Mouse (Mus musculus) liver, embryonic 12.5 days (tissue): ENCODE data around the gene Got1. TPM values are rescaled to one million over a fixed set of nuclear protein-coding genes. Genes with fewer than 3 reads are reported as not detected.

Experiments
- ATAC-seq: fragments of 200-750 bp; cut with Nextera tagmentation; 2 replicates; pipeline ENCODE4 v1.8.0; 2017; ENCODE audit warnings: moderate number of reproducible peaks, mild to moderate bottlenecking, moderate library complexity
- H3K27ac ChIP-seq: fragments of 300-500 bp; sonication (generic); 2 replicates; pipeline ENCODE4 v1.5.1; 2016; ENCODE audit warnings: mild to moderate bottlenecking
- H3K27me3 ChIP-seq: fragments of 300-500 bp; sonication (generic); replicated peaks from 2 replicates; pipeline ENCODE4 v1.6.1; 2016; ENCODE audit warnings: mild to moderate bottlenecking, moderate library complexity
- H3K36me3 ChIP-seq: fragments of 300-500 bp; sonication (generic); 2 replicates; pipeline ENCODE4 v1.6.1; 2016; ENCODE audit warnings: mild to moderate bottlenecking, moderate library complexity
- H3K4me1 ChIP-seq: fragments of 300-500 bp; sonication (generic); 2 replicates; pipeline ENCODE4 v1.6.1; 2016
- H3K4me2 ChIP-seq: fragments of 300-500 bp; sonication (generic); 2 replicates; pipeline ENCODE4 v1.6.1; 2016; ENCODE audit warnings: mild to moderate bottlenecking, moderate library complexity
- H3K4me3 ChIP-seq: fragments of 300-500 bp; sonication (generic); 2 replicates; pipeline ENCODE4 v1.5.1; 2016; ENCODE audit warnings: mild to moderate bottlenecking, moderate library complexity
- H3K9ac ChIP-seq: fragments of 300-500 bp; sonication (generic); 2 replicates; pipeline ENCODE4 v1.6.1; 2016; ENCODE audit warnings: mild to moderate bottlenecking, moderate library complexity
- H3K9me3 ChIP-seq: fragments of 300-500 bp; sonication (generic); replicated peaks from 2 replicates; pipeline ENCODE4 v1.6.1; 2016; ENCODE audit warnings: mild to moderate bottlenecking, moderate library complexity
- WGBS: fragments of 180-500 bp; shearing (Covaris S2); methylation state at CpG from one replicate; pipeline ENCODE4 v1.1.7; 2016; ENCODE audit not compliant: insufficient replicate concordance; 5-methylcytosine and 5-hydroxymethylcytosine counted together
- polyA plus RNA-seq: library from polyadenylated mRNA; unstranded; fragments of >200 nt; fragmentation: Nextera tagmentation; extraction: Ambion mirVana; gene quantifications from 2 replicates; pipeline ENCODE4 v1.2.1, GENCODE M21; 2016

Got1 gene
- polyA plus RNA-seq, 1 experiment from 2014 or later, result 27.6 TPM

DNA sequence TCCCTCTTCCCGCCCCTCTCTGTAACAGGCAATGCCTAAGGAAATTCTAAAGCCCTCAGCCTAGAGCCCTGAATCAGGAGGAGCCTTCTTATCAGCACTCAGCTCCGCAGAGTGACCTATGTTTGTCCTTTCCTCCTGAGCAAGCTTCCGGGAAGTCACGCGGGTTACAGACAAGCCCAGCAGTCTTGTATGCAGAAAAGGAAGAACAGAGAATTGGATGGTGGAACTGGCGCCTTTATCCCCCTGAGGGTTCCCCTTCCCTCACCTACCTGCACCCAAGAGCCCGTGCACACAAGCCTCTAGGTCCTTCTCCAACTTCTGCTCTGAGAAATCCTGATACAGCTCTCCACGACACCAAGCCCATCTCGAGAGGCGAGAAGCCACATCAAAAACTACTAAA, 4.0 kb downstream of the Got1 start:
- Histone ChIP-seq H3K4me2 (peak overlapping the region; percentile 51), H3K4me3 (no peak overlapping the region), H3K27me3 (no peaks in the 10 kb centered on the region), H3K4me1 (peaks cover 61% of the 10 kb centered on the region), H3K27ac (peak overlapping the region; percentile 45; the same call in 1 of the 2 replicates), H3K9ac (peak overlapping the region; percentile 49), H3K9me3 (no peaks in the 10 kb centered on the region), H3K36me3 (peaks cover 21% of the 10 kb centered on the region)
- 17% methylated on average over 9 of the region's 10 CpGs for WGBS
- ATAC-seq, result no peak

DNA sequence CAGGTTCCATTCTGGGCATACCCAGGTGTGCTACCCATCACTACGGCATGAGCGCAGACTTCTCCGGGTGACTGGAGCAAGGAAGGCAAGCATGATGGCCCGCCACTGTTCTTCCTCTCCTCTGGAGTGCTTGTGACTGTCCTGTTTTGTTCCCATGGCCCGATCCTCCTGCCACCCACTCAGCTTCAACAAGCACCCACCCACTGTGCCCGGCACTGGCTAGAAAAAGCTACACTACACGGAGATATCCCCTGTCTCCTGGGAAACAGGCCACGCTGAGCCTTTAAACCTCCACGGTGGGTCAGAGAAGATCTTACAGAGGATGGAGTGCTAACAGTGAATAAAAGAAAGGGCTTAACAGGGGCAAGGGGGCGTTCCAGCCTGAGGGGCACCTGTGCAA, 5.2 kb downstream of the Got1 start:
- Histone ChIP-seq H3K4me3 (no peak overlapping the region), H3K36me3 (peaks cover 33% of the 10 kb centered on the region), H3K27me3 (no peaks in the 10 kb centered on the region), H3K9ac (no peak overlapping the region), H3K9me3 (no peaks in the 10 kb centered on the region), H3K4me2 (no peak overlapping the region), H3K27ac (no peak overlapping the region), H3K4me1 (peaks cover 53% of the 10 kb centered on the region)
- ATAC-seq, result no peak
- 91% methylated on average over 10 of the region's 10 CpGs for WGBS

DNA sequence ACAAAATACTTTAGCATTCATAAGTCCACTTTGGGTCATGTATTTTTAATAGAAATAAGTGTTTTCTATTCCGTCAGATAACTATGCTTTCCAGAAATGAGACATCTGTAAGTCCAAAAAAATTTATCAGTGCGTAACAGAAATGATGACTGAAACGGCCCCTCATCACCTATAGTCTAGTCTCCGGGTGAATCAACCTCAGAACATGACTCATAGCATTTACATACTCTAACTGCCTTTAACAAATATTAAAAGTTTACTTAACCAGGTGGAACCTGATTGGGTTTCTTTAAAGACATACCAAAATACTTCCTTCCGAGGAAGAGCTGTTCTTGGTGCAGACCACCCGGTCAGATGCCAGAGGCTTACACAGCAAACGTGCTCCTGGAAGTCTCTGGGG, 6.1 kb downstream of the Got1 start:
- ATAC-seq, result no peak
- Histone ChIP-seq H3K9ac (no peak overlapping the region), H3K9me3 (no peaks in the 10 kb centered on the region), H3K27me3 (no peaks in the 10 kb centered on the region), H3K4me3 (no peak overlapping the region), H3K4me2 (no peak overlapping the region), H3K4me1 (peaks cover 44% of the 10 kb centered on the region), H3K36me3 (peaks cover 40% of the 10 kb centered on the region), H3K27ac (no peak overlapping the region)
- 73% methylated on average over 7 of the region's 7 CpGs for WGBS

DNA sequence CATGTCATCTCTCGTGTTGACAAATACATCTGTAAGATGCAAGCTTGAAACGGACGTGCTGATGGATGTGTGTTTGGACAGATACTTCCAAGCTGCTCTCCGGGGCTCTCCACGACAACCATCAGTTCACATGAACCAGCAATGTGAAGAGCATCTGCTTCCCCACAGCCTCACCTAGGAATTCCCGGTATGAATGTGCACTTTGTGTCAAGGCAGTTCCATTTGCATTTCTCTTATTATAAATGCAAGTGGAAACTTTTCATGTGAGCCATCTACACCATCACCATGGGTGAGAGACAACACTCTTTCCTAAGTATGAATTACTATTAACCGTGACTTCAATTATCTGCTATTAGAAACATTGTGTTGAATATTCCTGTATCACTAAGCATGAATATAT, 6.6 kb downstream of the Got1 start:
- Histone ChIP-seq H3K9me3 (no peaks in the 10 kb centered on the region), H3K4me3 (no peak overlapping the region), H3K27me3 (no peaks in the 10 kb centered on the region), H3K36me3 (peaks cover 40% of the 10 kb centered on the region), H3K9ac (no peak overlapping the region), H3K4me1 (peaks cover 40% of the 10 kb centered on the region), H3K27ac (no peak overlapping the region), H3K4me2 (no peak overlapping the region)
- WGBS, result 82% methylated on average over 7 of the region's 7 CpGs
- ATAC-seq, result no peak

DNA sequence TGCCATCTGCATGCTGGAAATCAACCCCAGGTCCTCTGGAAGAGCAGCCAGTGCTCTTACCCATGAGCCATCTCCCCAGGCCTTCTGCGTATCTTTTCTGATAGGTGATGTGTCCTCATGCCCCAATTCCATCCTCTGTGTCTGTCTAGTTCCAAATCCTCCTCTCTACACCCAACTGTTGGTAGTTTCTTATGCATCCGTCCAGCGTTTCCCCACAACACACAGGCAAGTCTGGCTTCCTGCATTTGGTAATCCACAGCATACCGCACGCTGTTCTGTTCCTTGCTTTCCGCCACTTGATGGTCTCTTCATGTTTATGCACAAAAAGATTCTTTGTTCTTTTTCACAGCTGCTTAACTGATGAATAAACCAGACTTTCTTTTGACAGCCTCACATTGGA, 7.1 kb downstream of the Got1 start:
- ATAC-seq, result no peak
- no peaks in the 10 kb centered on the region for H3K27me3 ChIP-seq
- no peak overlapping the region for H3K4me3 ChIP-seq
- H3K36me3 ChIP-seq, result peaks cover 44% of the 10 kb centered on the region
- no peak overlapping the region for H3K27ac ChIP-seq
- H3K9ac ChIP-seq, result no peak overlapping the region
- peaks cover 36% of the 10 kb centered on the region for H3K4me1 ChIP-seq
- H3K9me3 ChIP-seq, result no peaks in the 10 kb centered on the region
- H3K4me2 ChIP-seq, result no peak overlapping the region
- 84% methylated on average over 6 of the region's 6 CpGs for WGBS

DNA sequence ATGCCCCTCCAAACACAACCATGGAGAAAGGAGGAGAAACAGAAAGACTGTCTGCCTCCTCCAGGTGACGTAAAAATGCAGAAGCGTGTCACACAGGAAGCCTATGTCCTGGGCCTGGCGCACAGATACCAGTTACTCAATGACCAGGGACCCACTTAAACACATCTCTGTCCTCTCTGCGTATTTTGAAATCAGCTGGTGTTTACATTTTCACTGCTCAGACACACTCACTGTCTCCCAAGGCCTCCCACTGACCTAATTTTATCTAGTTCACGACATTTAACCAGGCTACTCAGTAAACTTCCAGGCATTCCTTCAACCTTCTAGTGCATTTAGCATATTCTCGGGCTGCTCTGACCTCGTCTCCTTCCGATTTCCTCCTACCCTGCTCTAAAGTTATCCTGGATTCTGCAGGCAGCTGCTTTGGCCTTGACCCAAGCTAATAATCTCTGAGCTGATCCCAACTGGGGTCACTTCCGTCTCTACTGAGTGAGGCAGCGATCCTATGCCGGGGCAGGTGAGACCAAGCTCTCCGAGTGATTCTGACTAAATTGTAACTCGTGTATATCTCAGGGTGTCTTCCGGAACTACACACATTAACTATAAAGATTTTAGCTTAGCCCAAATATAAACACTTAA, 7.9 kb downstream of the Got1 start:
- Histone ChIP-seq H3K36me3 (peaks cover 51% of the 10 kb centered on the region), H3K9me3 (no peaks in the 10 kb centered on the region), H3K4me1 (peaks cover 28% of the 10 kb centered on the region), H3K27ac (no peak overlapping the region), H3K9ac (no peak overlapping the region), H3K27me3 (no peaks in the 10 kb centered on the region), H3K4me2 (no peak overlapping the region), H3K4me3 (no peak overlapping the region)
- 74% methylated on average over 14 of the region's 14 CpGs for WGBS
- ATAC-seq, result no peak

DNA sequence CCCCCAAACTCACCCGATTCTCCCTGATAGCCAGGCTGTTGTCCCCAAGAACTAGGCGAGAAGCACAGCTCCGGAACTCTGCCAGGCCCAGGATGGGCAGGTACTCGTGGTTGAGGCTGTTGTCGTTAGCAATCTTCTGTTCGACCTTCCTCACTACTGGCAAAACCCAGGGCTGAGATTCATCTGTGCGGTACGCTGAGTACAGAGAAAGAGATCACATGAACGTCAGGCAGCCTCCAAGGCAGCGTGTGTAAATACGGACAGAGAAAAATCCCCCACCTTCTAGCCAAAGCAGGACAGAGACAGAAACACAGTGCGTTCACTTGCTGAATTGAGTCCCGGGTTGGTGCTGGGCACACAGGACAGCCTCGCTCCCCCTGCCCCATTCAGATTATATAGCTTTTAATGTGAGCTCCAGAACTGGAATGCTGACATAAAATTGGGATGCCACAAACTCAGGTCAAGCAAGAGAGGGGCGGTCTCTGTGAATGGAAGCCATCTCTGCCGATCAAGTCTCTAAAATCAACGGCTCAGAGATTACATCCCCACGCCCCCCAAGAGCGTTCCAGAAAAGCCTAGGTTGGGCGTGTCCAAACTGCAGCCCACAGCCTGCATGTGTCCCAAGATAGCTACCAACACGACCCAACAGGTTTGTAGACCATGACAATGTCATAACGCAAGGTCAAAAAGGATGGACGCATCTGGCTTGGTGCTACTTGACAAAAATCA, 8.6 kb downstream of the Got1 start:
- no peaks in the 10 kb centered on the region for H3K9me3 ChIP-seq
- H3K9ac ChIP-seq, result no peak overlapping the region
- H3K4me3 ChIP-seq, result no peak overlapping the region
- H3K36me3 ChIP-seq, result peaks cover 58% of the 10 kb centered on the region
- H3K27me3 ChIP-seq, result no peaks in the 10 kb centered on the region
- ATAC-seq, result no peak
- 77% methylated on average over 23 of the region's 23 CpGs for WGBS
- no peak overlapping the region for H3K4me2 ChIP-seq
- H3K4me1 ChIP-seq, result peaks cover 21% of the 10 kb centered on the region
- H3K27ac ChIP-seq, result no peak overlapping the region

DNA sequence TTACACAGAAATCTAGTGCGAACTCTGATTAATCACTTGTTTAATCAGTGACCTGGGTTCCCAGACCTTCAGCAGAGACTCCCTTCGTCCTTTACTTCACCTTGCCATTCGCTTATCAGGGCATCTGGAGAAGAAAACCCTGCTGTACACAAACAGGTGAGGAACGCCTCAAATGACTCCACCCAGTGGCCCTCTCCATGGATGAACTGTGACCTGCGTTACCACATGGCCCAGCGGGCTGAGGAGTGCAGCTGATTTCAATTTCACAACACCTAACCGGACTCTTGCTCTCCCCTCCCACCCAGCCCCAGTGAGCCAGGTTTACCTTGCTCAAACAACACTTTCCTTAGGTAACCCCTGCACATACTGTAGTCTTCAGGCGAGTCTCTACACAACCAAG, 10.5 kb downstream of the Got1 start:
- Histone ChIP-seq H3K27me3 (no peaks in the 10 kb centered on the region), H3K9me3 (no peaks in the 10 kb centered on the region), H3K4me1 (peaks cover 13% of the 10 kb centered on the region), H3K36me3 (peaks cover 73% of the 10 kb centered on the region), H3K9ac (no peak overlapping the region), H3K27ac (no peak overlapping the region), H3K4me2 (no peak overlapping the region), H3K4me3 (no peak overlapping the region)
- WGBS, result 80% methylated on average over 8 of the region's 8 CpGs
- ATAC-seq, result peak; percentile 54

DNA sequence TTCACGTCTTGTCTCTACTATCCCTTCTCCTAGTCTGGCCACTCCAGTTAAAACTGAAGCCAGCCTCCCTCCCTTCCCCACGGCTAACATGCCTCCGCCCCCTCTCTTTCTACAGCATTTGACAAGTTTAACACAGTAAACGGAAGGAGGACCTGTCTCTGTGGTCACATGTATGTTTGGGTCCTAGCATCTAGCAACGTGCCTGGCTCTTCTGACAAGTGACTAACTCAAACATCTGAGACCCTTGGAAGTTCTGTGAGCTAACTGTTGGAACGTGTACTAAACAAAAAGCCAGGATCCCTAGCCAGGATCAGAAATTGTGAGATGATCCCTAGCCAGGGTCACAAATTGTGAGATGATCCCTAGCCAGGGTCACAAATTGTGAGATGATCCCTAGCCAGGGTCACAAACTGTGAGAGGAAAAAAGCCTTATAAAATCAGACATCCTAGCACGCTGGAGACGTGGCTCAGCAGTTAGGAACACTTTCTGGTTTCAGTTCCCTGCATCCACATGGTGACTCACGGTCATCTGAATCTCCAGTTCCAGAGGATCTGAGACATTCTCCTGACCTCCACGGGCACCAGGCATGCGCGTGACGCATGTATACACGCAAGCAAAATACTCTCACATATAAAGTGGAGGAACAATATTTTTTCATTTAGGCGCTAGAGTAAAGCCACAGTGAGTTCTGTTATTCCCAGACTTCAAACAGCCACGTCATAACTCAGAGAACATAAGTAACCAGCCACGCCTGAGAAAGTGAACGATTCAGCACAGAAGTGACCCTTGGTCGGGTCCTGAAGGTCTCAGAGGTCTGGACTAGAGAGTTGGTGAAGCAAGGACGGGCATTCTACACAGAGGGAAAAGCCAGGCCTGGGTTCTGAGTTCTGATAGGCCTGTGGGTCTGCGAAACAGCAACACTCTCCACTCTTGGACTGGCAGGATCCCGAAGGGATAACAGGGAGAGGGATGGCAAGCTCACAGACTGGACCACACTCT, 12.5 kb downstream of the Got1 start:
- H3K27ac ChIP-seq, result no peak overlapping the region
- WGBS, result 78% methylated on average over 22 of the region's 22 CpGs
- peaks cover 76% of the 10 kb centered on the region for H3K36me3 ChIP-seq
- no peak for ATAC-seq
- no peaks in the 10 kb centered on the region for H3K27me3 ChIP-seq
- no peaks in the 10 kb centered on the region for H3K9me3 ChIP-seq
- no peak overlapping the region for H3K9ac ChIP-seq
- H3K4me1 ChIP-seq, result peaks cover 12% of the 10 kb centered on the region
- H3K4me2 ChIP-seq, result no peak overlapping the region
- H3K4me3 ChIP-seq, result no peak overlapping the region

DNA sequence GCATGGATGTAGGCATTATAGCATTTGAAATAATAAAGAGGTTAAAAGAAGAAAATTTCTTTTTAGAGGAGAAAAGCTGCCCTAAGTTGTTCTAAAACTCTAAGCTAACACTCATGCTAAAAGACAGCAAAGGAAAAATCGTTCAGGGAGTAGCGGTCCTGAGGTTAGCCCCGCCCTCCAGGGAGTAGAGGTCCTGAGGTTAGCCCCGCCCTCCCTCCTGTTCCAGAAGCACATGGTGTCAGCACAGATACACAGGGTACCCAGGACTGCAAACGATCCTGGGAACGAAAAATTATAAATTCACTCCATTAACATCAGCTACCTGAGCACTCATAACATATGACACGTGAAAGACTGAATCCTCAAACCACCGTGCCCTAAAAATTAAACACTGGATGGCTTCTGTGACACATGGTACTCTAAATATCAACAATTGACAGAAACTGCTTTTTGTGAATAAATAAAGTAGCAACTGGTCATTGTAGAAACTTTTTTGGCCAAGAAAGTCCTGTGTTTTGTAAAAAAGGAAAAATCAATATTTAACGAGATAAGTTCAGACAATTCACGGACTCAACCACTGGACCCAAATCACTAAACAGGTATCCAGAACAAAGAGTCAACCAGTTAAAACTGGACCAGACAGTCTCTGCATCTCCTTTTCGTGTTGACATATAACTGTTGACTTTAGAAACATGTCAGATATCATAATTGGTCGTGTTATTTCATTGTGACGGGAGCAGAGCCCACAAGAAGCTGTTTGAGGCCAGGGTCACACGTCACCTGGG, 13.8 kb downstream of the Got1 start:
- H3K27ac ChIP-seq, result no peak overlapping the region
- ATAC-seq, result no peak

DNA sequence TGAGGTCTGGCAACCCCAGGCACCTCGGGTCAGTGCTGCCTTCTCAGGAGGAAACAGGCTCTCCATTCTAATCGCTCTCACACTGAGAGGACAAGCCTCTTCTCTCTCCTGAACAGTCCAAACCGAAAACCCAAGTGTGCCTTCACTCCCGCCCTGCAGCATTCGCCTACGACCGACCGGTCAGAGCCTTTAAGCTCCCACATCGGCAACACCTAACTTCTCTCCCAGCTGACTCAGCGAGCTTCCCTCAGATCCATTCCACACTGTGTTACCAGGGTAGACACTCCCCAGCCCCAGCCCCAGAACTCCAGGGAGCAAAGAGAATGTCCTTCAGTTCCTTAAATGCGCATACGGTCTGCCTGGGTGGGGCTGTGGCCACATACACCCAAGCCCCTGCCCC, 19.0 kb downstream of the Got1 start:
- Histone ChIP-seq H3K4me2 (no peak overlapping the region), H3K9me3 (no peaks in the 10 kb centered on the region), H3K4me1 (no peaks in the 10 kb centered on the region), H3K9ac (no peak overlapping the region), H3K4me3 (no peak overlapping the region), H3K27ac (no peak overlapping the region), H3K27me3 (no peaks in the 10 kb centered on the region), H3K36me3 (peaks cover 82% of the 10 kb centered on the region)
- ATAC-seq, result no peak
- 81% methylated on average over 12 of the region's 12 CpGs for WGBS

More for the DNA sequence above, 13.8 kb downstream of the Got1 start:
- Histone ChIP-seq H3K4me3 (no peak overlapping the region), H3K4me2 (no peak overlapping the region), H3K27me3 (no peaks in the 10 kb centered on the region), H3K4me1 (no peaks in the 10 kb centered on the region), H3K9me3 (no peaks in the 10 kb centered on the region), H3K36me3 (peaks cover 81% of the 10 kb centered on the region), H3K9ac (no peak overlapping the region)
- WGBS, result 84% methylated on average over 14 of the region's 14 CpGs
